Mouse (Mus musculus) heart, postnatal 10 days (tissue): ENCODE measurements at regions not wholly inside any gene's neighbourhood (a gene's known extent, or its start where the extent isn't known, plus 50 kb on each side); places are given as distances from the start of the nearest gene placed in this dataset.
"Not testable (repeated sequence)": the region's sequence is repeated elsewhere in the genome, so short reads cannot be mapped to it uniquely, and the experiment has no call there.

Experiments used
- DNase-seq, 2 experiments: peaks; one replicate each; pipeline ENCODE4 v3.0.0; 2021
- intact Hi-C: fragments of 180-260 bp; cut with DNase I; formaldehyde crosslinking; loops from one replicate; pipeline ENCODE4 v1.15.1; 2025

DNA sequence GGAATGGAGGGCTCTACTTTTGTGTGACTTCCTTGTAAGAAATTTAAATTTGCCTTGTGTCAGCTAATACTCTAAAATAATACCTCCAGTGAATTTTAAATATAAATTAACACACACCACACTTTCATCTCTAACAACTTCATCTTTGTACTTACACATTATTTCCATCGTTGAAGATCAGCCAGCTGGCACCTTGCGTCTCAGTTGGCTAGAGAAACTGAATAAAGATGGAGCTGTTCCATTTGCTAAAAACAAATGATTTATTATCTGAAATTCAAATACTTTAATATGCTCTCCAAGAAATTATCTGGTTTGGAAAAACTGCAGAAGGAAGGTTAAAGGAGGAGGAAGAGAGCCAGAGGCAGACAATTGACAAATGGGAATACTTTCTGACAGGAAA lies 122.0 kb upstream of the Gm11096 start:
- DNase-seq, result peak in 1 of 2 experiments; percentile 14
- intact Hi-C loops, result no loop called here

DNA sequence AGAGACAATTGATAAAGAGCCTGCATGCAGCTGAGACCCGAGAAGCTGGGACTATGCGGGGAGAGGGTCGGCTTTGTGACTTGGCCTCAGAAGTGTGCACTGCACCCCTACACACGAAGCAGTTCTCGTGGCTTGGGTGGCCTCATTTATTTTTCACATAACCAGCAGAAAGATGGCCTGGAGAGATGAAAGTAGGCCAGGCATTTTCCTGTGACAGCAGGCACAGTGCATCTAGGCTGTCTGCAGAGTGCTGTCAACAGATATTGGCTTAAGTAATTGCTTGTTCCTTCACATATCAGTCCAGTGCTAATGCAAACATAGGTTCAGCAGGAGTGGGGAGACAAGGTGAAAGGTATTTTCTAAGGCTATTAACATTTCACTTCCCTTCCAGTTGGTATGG lies 124.9 kb upstream of the Gm11096 start:
- intact Hi-C loops, result no loop called here
- no peak for DNase-seq

DNA sequence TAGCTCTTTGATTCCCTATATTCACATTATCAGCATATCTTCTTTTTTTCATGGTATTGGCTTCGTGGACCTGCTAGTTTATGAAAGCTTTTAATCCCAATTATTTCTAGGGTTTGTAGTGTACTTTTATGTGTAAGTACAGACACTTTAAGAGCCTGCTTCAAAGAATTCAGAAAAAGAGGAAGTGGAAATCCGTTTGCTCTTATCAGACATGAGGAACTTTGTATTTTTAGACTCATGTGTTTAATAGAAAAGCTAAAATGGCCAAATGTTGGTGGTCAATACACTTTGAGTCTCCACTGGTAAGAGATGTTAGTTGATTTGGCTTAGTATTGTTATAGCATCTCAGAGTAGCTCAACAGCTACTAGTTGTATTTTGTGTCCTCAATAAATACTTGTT lies 135.7 kb upstream of the Gm11096 start:
- no peak for DNase-seq
- intact Hi-C loops, result no loop called here

DNA sequence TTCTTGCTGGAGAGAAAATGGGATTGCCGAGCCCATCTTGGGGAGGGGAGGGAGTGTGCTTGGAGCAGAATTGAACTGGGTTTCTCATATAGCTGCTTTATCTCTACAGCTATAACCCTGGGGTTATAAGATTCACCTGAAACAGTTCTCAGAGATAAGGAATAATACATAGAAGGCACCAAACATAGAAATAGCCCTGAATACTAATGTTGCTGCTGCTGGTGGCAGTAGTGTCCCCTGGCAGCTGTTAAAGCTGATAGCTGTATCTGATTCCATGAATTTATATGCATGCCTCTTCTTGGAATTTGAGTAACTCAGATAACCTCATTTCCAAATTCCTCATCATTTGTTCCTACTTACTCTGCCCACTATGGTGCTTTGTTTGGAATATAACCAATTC lies 137.0 kb upstream of the Gm11096 start:
- no peak for DNase-seq
- intact Hi-C loops, result no loop called here

DNA sequence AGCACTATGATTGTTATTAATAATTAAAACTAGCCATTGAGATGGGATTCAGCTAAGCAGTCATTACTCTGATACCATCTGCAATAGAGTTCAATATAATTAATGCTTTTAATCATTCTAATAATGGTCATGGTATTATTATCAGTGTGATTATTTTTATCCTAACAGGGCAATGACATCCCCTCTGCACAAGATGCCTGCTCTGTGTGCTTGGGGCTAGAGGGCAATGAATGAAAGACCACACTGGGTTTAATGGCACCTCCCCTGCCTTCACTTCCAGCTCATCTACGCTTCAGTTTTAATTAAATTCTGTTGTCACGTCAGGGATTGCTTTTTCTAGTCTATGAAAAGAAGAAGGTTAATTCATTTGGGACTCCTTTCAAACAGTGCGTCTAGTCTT lies 139.1 kb upstream of the Gm11096 start:
- no peak for DNase-seq
- intact Hi-C loops, result no loop called here

DNA sequence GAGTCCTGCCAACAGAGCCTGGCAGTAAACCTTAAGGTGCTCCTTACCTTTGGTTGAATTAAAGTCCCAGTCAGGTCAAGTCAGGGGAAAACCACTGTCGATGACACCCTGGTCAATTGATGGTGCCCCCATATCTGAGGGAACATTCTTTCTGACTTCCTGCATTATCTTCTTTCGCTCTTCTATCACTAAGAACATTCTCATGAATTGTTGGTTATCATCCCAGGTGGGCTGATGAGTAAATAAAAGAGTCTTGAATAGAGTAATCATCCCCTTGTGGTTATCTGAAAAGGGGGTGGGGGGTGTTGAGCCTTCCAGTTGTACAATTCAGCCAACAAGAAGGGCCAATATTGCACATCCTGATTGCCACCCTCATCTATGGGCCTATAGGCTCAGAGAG lies 149.7 kb upstream of the Gm11096 start:
- no peak for DNase-seq
- intact Hi-C loops, result no loop called here

DNA sequence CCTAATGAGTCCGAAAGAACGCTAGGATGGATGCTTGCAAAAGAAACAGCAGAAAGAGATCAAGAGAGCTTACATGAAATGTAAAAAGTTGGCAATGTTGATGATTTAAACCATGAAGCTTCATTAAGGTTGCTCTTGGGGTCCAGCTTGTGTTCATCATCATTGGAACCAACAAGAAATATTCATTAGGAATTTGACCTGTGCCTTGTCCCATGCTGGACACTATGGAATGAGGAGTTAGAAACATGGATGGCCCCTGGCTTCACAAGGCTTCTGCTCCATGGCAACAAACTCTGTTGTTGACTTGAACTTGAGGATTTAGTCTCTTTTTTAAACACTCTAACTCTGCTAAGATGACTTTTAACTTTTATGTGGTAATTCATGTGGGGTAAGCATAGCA lies 159.0 kb upstream of the Gm11096 start:
- no peak for DNase-seq
- intact Hi-C loops, result no loop called here

DNA sequence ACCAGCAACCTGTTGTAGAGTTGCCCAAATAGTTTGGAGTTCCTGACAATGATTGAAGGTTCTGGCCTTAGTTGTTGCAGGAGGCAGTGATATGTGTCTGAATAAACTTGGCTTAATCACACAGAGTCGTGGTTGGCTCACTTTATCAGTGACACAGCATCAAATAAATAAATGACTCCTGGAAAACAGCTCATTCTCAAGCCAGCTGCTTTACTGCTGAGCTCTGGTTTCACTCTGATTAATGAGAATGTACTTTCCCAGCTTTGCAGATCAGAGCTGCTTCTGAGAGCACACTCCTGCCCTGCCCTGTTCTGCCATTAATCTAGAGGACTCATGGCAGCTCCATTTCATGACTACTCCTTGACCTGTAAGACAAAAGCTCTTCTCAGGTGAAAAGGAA lies 171.3 kb upstream of the Gm11096 start:
- no peak for DNase-seq
- intact Hi-C loops, result no loop called here

DNA sequence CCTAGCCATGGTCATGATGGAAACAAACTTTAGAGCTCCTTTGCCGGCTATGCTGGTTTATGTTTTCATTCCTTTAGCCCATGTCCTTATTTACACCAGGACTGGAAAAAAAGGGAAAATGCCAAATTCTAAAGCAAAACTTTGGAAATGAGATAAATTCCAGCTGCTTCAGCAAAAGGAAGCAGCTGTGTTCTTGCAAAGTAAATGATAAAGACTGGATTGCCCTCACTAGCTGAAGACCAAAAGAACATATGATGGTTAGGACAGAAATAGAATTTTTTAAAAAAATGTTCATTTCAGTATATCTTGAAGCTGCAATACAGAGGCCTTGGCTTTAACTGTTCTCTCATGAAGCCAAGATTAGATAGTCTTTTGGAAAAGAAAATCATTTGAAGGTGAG lies 179.6 kb upstream of the Gm11096 start:
- intact Hi-C loops, result no loop called here
- peak; percentile 12 to 38 for DNase-seq

DNA sequence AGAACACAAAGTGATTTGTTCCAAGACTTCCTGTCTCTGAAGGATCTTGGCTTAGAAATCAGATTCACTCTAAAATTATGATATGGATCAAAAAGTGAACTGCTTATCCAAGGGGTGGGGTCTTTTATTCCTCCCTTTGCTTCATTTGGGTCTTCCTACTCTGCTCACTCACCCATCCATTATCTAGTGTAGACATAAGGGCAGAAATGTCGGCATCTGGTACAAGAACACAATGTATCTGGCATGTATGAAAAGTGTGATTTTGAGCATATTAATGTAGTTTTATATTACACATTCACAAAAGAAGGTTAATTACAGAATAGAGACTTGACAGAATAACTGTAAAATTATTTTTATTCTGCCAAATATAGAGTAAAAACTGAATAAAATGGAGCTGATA lies 181.5 kb upstream of the Gm11096 start:
- no peak for DNase-seq
- intact Hi-C loops, result no loop called here

DNA sequence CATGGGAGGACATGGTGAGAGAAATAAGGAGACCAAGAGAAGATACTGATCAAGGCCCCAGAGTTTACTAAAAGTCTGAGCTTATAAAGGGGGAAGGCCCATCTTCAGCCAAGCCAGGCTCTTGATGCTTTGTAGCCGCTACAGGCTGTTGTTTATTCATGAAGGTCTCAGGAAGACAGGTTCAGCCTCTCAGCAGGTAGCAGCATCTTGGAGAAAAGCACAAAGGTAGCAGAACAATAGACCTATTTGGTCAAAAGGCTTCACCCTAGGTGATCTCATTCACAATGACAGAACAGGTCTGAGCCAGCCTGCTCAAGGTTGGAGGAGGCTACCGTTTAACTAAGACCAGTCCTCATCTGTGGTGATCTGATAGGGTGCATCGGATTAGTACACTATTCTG lies 185.5 kb upstream of the Gm11096 start:
- DNase-seq, result no peak
- intact Hi-C loops, result no loop called here

DNA sequence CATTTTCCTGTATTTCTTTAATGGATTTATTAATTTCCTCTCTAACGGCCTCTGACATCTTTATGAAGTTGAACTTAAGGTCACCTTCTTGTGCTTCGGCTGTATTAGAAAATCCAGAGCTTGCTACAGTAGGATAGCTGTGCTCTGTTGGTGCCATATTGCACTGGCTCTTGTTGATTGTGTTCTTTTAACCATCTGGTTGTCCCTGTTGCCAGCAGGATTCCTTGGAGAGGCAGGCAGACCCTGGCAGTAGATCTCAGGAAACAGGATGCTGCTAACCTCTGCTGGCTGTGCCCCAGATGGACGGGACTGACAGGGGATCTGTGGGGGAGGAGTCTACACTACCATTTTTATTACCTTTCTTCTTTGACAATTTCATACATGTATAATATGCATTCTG lies 185.9 kb upstream of the Thumpd2 start:
- no peak for DNase-seq
- intact Hi-C loops, result no loop called here

DNA sequence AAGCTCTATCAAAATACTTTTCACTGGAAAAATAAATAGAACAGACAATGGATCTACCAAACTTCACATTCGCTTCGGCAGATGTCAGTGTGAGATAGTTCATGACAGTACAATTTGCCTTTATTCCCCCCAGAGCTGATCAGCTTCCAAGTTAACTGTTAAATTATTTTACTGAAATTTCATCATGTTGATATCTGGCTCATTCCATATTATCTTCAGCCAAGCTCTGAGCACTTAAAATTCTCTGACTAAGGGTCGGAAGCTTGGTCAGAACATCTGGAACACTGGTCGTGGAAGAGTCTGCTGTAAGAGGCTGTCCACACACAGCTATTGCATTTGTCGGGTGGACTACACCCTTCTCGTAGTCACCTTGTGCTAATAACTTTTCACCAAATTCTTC lies 181.3 kb upstream of the Thumpd2 start:
- intact Hi-C loops, result no loop called here
- peak; percentile 7 to 12 for DNase-seq

DNA sequence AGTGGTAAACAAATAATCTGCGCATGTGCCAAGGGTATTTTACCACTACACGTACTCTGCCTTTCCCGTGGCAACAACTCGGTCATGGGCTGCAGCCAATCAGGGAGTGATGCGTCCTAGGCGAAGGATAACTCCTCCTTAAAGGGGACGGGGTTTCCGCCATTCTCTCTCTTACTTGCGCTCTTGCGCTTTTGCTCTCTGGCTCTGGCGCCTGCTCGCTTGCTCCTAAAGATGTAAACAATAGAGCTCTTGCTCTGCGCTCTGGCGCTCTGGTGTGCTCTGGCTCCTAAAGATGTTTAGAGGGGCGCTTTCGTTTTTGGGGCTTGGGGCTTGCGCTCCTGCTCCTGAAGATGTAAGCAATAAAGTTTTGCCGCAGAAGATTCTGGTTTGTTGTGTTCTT lies 166.9 kb upstream of the Thumpd2 start:
- DNase-seq, intact Hi-C loops: not testable (repeated sequence)

DNA sequence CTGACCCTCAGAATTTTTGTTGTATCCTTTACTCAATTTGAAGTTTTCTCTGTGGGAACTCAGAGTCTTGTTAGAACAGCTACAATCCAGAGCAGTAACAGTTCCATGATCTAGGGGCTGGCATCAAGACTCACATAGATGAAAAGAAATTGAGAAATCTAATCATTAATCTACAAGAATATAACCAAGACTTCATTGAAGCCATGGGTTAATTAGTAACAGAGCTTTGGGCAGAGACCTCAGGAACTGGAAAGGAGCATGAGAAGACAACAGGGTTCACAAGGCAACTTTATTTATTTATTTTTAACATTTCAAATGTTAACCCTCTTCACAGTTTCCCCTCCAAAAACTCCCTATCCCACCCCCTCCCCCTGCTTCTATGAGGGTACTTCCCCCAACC lies 160.4 kb upstream of the Thumpd2 start:
- intact Hi-C loops, result no loop called here
- no peak for DNase-seq

DNA sequence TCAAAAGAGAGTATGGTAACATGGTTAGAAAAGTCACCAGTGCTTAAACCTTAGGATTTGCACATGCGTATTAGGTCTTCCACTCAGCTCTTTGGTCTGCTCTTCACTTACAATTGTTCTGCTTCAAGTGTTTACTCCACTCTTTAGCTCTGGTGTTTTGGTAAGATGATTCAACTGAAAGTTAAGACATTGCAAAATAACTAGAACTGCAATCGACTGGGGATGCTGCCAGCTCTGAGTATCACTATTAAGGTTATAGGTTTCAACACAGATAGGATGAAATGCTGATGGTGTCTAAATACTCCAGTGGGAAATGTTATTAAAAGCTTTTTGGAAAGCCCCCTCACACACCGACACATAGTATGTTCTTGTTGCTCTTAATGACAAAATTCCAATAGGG lies 156.6 kb upstream of the Thumpd2 start:
- intact Hi-C loops, result no loop called here
- no peak for DNase-seq

DNA sequence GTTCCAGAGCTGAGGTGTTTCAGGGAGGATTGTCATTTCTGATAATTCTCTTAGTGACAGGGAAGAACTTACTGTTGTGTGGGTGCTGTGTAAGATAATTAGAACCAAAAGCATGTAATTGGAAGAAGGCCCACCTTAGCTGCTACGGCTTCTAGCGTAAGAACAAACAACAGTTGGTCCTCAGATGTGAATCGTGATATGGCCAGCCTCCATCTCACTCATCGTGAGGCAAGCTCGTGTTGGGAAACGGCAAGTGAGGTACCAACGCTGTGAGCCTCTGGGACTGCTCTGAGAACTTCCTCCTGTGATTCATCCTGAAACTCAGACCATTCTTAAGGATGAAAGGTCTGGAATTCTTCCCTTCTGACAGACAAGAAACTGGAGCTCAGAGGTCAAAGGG lies 150.0 kb upstream of the Thumpd2 start:
- DNase-seq, result no peak
- intact Hi-C loops, result no loop called here

DNA sequence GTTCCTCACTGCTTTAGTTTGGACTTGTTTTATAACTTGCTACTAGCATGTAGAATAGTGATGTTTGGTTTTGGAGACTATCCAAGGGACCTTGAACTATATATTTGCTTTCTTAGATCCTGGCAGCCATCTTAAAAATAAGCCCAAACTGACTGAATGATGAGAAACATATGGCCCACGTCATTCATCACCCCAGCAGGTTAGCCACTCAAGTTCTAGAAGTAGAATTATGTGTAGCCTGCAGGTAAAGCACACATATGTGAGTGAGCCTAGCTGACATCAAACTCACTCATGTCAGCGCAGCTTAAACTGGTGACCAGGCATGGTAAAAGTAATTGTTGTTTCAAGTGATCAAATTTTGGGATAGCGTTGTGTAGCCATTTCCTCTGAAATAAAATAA lies 147.2 kb upstream of the Thumpd2 start:
- intact Hi-C loops, result no loop called here
- DNase-seq, result no peak

DNA sequence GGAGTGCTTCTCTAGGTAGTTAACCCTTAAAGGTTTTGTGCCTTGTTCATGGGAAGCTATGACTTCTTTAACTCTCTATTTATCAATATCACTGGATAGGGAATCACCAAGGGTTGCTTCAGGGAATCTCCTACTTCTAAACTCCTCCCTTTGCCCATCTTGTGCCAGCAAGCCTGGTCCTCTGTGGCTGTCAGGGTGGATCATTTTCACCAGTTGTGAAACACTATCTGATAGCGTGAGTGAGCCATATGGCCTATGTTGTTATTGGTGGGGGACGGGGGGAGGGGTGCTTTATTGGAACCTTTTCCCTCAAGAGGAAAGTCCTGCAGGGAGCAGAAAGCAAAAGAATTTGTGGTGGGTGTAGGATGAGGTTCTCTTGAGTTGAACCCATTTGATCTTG lies 145.5 kb upstream of the Thumpd2 start:
- no peak for DNase-seq
- intact Hi-C loops, result no loop called here

DNA sequence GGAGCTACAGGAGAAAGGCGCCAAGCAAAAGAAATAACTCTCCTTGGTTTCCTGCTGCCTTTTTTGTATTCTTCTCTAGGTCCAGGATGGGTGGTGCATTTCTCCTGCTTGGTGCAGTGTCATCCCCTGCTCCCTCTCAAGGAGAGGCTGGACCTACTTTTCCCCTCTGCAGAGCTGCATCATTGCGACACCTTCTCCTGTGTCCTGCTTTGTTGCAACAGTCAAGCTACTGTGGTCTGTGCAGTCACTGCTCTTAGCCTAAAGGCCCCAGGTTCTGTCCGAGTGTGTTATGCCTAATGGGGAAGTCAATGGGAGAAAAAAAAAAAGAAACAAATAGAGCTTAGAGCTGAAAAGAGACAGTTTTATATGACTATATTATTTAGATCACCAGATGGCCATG lies 144.4 kb upstream of the Thumpd2 start:
- DNase-seq, result no peak
- intact Hi-C loops, result no loop called here

DNA sequence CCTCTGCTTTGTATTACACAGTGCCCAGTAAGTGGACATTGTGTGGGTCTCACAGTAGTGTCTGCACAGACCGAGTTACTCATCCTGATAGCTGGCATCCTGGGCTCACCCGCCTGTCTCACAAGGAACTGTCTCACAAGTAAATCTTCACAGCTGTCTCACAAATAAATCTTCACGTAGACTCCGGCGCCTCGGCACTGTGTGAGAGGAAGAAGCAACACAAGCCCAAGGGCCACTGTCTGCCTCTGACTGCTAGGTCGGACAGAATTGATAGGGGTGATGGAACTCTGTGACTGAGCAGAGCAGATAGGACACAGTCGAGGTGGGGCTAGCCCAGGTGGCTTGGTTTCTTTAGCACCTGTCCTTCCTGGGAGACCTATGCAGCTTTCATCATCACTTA lies 136.2 kb upstream of the Thumpd2 start:
- no peak for DNase-seq
- intact Hi-C loops, result no loop called here

DNA sequence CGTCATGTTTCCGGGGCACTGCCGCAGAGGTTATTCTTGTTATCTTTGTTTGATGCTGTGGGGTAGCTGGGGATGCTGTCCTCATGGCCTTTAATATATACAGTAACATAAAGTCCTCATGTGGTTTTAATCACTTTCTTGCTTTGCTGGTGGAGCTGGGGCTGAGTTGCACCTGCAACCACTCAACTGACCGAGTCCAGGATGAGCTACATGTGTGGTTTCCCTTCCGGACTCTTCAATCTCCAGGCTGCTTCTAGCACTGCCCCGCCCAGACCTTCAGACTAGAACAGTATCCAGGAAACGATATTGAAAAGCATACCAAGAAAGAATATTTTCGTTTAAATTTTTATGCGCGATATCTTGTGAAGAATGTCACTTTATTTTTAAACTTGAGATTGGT lies 129.1 kb upstream of the Thumpd2 start:
- no peak for DNase-seq
- intact Hi-C loops, result loop anchor here (2.0 to 5.0 kb wide), 2 partner anchors 668 to 1663 kb away; no protein-coding TSS in a partner anchor

DNA sequence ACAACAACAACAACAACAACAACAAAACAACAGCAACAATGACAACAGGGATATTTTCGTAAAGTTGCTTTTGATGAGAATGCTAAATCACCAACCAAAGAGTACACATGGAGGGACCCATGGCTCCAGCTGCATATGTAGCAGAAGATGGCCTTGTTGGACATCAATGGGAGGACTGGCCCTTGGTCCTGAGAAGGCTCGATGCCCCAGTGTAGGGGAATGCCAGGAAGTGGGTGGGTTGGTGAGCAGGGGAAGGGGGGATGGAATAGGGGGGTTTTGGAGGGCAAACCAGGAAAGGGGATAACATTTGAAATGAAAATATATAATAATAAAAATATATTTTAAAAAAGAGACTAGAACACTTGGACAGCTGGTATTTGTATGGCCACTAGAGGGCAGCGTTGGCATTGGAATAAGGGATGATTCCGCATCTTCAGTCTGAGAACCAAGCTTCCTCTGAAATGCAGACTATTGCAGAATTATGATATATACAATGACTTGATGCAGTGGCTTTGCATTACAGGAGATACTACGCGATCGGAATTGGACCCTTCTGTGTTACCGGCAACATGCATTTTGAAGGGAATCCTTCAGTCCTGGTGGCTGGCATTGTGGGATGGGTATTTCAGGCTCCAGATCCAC lies 128.5 kb upstream of the Thumpd2 start:
- intact Hi-C loops, result loop anchor here (2.0 to 5.0 kb wide), 4 partner anchors 593 to 1809 kb away; no protein-coding TSS in a partner anchor

More for the DNA sequence above, 128.5 kb upstream of the Thumpd2 start:
- DNase-seq, result peak; percentile 71 to 84
